Mouse (Mus musculus): ENCODE measurements at regions not wholly inside any gene's neighbourhood (a gene's known extent, or its start where the extent isn't known, plus 50 kb on each side); places are given as distances from the start of the nearest gene placed in this dataset.

DNA sequence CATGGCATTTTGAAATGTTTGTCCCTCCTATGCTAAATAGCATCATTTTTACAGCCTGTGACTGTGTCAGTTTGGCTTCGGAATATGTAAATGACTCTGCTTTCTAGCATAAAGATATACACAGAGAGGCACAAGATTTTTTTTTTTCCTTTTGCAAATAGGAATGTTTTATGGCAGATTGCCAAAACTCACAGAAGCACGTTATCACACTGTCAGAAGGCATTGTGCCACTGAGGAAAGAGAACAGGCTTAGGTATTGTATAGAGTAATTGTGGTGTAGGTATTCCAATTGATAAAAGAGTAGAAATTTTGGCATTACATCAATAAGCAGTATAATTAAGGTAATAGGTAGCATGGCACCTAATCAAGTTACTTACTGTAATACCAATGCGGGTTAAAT, 988.5 kb upstream of the Tenm2 start:
- TF ChIP-seq CTCF (IDR thresholded peaks at IDR 0.05) = no peak
- Histone ChIP-seq H3K4me3 (no peak overlapping the region), H3K27ac (no peak overlapping the region)
- DNase-seq (ENCODE audit: extremely low spot score in 1 of 2, low spot score in 2 of 2) = no peak
- intact Hi-C loops (cut with DNase I) = no loop called here

GRCm38 (mm10) chr11:38203347-38203746, 967.6 kb upstream of the Tenm2 start:
- TF ChIP-seq CTCF (IDR thresholded peaks at IDR 0.05) = no peak
- intact Hi-C loops (cut with DNase I) = no loop called here
- H3K27ac ChIP-seq = no peak overlapping the region
- DNase-seq (ENCODE audit: extremely low spot score in 1 of 2, low spot score in 2 of 2) = no peak
- H3K4me3 ChIP-seq = no peak overlapping the region

GRCm38 (mm10) chr11:38201136-38201741, 965.5 kb upstream of the Tenm2 start:
- intact Hi-C loops (cut with DNase I) = no loop called here
- Histone ChIP-seq H3K4me3 (no peak overlapping the region), H3K27ac (no peak overlapping the region)
- no peak for TF ChIP-seq CTCF (IDR thresholded peaks at IDR 0.05)
- DNase-seq (ENCODE audit: extremely low spot score in 1 of 2, low spot score in 2 of 2) = no peak

DNA sequence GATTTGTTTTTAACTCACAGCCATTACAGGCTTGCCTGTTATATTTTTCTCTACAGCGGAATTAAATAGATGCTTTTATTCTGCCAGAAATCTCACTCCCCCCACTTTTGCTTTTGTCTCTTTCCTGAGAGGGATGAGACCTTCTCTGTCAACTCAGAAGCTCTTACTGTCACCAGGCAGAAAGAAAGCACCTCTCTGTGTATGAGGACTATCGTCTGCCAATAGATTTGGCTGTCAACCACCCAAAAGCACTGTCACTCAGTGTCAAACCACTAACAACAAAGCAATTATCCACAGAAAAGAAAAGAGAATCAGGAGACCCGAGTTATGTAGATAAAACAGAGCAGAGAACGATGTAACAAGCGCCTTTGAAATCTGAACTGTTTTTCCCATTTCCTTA, 958.0 kb upstream of the Tenm2 start:
- no peak for DNase-seq (ENCODE audit: extremely low spot score in 1 of 2, low spot score in 2 of 2)
- Histone ChIP-seq H3K4me3 (no peak overlapping the region), H3K27ac (peak overlapping the region; percentile 25; the same call in 1 of the 2 replicates)
- intact Hi-C loops (cut with DNase I) = no loop called here
- no peak for TF ChIP-seq CTCF (IDR thresholded peaks at IDR 0.05)

DNA sequence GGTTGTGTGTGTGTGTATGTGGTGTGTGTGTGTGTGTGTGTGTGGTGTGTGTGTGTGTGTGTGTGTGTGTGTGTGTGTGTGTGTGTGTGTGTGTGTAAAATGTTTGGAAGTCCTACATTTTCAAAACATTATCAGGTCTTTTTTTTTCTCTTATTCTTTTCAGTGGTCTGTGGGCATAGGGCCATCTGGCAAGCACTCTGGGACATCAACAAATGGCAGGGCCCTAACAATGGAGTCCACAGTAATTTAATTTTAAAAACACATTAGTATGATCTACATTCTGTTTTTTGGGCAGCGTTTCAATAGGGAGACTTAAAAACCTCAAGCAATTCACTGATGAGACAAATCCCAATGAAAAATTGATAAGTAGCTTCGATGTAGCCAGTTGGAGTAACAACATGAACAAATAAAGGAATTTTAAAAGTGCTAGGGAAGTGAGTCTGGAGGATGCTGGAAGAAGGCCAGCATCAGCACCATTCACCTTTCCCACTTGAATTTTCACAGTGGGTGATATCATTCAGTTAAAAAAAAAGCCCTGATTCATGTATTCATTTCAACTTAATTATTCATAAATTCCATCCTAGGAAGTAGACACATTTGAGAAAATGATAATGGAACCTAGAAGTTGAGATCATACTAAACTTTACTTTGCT, 956.3 kb upstream of the Tenm2 start:
- Histone ChIP-seq H3K4me3 (no peak overlapping the region), H3K27ac (no peak overlapping the region)
- intact Hi-C loops (cut with DNase I) = no loop called here
- no peak for TF ChIP-seq CTCF (IDR thresholded peaks at IDR 0.05)
- DNase-seq (ENCODE audit: extremely low spot score in 1 of 2, low spot score in 2 of 2) = no peak

DNA sequence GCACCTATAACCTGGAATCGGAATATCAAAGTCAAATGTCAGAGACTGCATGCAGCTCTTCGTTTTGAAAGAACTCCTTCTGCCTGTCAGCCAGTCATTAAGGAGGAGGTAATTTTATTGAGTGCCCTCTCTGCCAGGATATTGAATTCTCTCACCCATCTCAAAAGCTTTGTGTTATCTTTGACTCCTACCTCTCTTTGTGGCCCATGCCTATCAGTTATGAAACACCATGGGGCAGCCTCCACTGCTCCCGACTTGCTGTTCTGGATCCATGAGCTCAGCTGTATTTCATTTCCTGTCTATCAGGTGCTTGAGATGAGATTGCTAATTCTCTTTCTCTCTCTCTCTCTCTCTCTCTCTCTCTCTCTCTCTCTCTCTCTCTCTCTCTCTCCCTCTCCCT, 955.7 kb upstream of the Tenm2 start:
- intact Hi-C loops (cut with DNase I) = no loop called here
- Histone ChIP-seq H3K27ac (no peak overlapping the region), H3K4me3 (no peak overlapping the region)
- TF ChIP-seq CTCF (IDR thresholded peaks at IDR 0.05) = no peak
- no peak for DNase-seq (ENCODE audit: extremely low spot score in 1 of 2, low spot score in 2 of 2)

GRCm38 (mm10) chr11:38170721-38171120, 935.0 kb upstream of the Tenm2 start:
- Histone ChIP-seq H3K4me3 (no peak overlapping the region), H3K27ac (no peak overlapping the region)
- TF ChIP-seq CTCF (IDR thresholded peaks at IDR 0.05) = no peak
- intact Hi-C loops (cut with DNase I) = no loop called here
- no peak for DNase-seq (ENCODE audit: extremely low spot score in 1 of 2, low spot score in 2 of 2)

GRCm38 (mm10) chr11:38158310-38158709, 922.5 kb upstream of the Tenm2 start:
- DNase-seq (ENCODE audit: extremely low spot score in 1 of 2, low spot score in 2 of 2) = no peak
- Histone ChIP-seq H3K4me3 (no peak overlapping the region), H3K27ac (no peak overlapping the region)
- intact Hi-C loops (cut with DNase I) = no loop called here
- TF ChIP-seq CTCF (IDR thresholded peaks at IDR 0.05) = peak; percentile 37

DNA sequence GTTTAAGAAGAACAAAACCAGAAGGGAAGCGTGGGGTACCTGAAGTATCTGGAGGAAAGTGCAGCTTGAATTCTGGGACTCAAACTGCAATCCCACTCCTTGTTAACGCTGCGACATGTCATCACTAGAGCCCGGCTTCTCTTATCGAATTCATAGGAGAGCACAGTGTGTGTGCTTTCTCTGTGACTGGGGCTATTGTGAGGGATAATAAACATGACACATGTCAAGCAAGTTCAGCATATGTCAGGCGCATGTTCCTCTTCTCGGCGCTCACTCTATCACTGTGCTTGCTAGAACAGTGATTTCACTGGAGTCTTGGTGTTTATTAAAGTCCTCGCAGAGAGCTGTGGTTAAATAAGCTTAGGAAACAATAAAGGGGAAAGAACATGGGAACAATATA, 921.2 kb upstream of the Tenm2 start:
- DNase-seq (ENCODE audit: extremely low spot score in 1 of 2, low spot score in 2 of 2) = no peak
- Histone ChIP-seq H3K4me3 (no peak overlapping the region), H3K27ac (no peak overlapping the region)
- no peak for TF ChIP-seq CTCF (IDR thresholded peaks at IDR 0.05)
- intact Hi-C loops (cut with DNase I) = no loop called here

DNA sequence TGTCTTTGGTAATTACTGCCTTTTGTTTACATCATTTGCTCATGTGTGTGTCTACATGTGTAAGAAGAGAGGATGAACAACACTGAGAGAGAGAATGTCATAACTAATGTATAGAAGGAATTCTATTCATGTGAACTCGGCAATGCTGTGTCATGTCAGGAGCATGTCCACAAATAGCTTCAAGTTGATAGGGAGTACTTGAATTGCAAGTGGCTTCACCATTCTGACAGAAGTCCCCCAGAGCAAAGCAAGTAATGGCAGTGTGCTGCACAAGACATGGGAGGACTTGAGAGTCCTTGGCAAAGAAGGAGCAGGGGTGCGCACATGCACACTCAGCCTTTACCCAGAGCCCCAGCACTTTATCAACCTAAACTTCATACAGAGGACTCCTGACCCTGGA, 919.9 kb upstream of the Tenm2 start:
- intact Hi-C loops (cut with DNase I) = no loop called here

GRCm38 (mm10) chr11:38143436-38143835, 907.7 kb upstream of the Tenm2 start:
- intact Hi-C loops (cut with DNase I) = no loop called here
- DNase-seq (ENCODE audit: extremely low spot score in 1 of 2, low spot score in 2 of 2) = no peak
- no peak overlapping the region for H3K27ac ChIP-seq
- no peak overlapping the region for H3K4me3 ChIP-seq
- no peak for TF ChIP-seq CTCF (IDR thresholded peaks at IDR 0.05)

More for the DNA sequence above, 919.9 kb upstream of the Tenm2 start:
- no peak for DNase-seq (ENCODE audit: extremely low spot score in 1 of 2, low spot score in 2 of 2)
- no peak for TF ChIP-seq CTCF (IDR thresholded peaks at IDR 0.05)
- no peak overlapping the region for H3K27ac ChIP-seq
- H3K4me3 ChIP-seq = no peak overlapping the region

DNA sequence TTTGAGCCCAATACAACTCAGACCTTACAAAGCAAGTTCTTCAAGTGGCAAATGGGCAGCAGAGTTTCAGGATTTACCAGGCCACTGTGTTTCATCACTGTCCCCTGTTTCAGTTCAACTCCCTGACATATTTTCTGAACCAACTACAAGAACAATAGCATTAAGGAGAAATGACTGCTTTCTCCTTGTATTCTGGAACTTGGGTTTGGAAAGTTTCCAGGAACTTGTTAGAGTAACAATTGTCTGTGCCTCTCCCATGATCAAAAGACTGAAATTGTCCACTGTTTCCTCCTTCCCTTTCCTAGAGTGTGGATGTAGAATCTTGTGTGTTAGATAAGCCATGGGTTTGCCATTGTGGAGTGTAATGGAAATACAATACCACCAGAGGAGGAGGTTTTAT, 893.1 kb upstream of the Tenm2 start:
- intact Hi-C loops (cut with DNase I) = no loop called here
- Histone ChIP-seq H3K27ac (no peak overlapping the region), H3K4me3 (no peak overlapping the region)
- DNase-seq (ENCODE audit: extremely low spot score in 1 of 2, low spot score in 2 of 2) = no peak
- no peak for TF ChIP-seq CTCF (IDR thresholded peaks at IDR 0.05)

DNA sequence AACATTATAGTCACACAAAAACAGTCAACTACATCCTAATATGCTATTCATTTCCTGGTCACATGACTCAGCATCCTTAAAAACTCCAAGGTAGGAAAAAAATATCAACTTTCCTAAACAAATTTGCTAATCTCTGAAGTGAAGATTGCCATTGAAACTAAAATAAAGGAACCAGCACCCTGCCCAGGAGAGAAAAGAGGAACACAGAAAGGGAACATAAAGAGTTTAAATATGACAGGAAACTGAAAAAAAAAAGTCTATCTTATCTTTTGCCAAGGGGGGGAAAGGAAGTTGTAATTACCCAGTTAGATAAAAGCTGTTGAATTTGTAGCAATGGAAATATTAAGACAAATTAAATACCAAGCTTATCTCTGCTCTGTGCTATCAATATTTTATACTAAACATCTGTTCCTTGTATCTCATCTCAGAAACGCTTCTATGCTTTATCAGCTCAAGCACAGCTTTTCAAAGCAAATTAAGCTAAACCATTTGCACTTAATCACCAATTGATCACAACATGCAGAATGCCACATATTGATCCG, 888.1 kb upstream of the Tenm2 start:
- intact Hi-C loops (cut with DNase I) = no loop called here
- TF ChIP-seq CTCF (IDR thresholded peaks at IDR 0.05) = no peak
- no peak for DNase-seq (ENCODE audit: extremely low spot score in 1 of 2, low spot score in 2 of 2)

More for the DNA sequence above, 888.1 kb upstream of the Tenm2 start:
- H3K4me3 ChIP-seq = no peak overlapping the region
- no peak overlapping the region for H3K27ac ChIP-seq
